Mouse (Mus musculus) liver, embryonic 14.5 days (tissue): Measurements from ENCODE around the gene Cc2d1a.

ENCODE experiments used
- CTCF ChIP-seq: IDR thresholded peaks from 2 replicates; pipeline ENCODE4 v1.5.1; 2016; ENCODE audit warnings: antibody characterized with exemption, low read depth, control low read depth
- EP300 ChIP-seq: IDR thresholded peaks from 2 replicates; pipeline ENCODE4 v1.6.1; 2016; ENCODE audit warnings: antibody characterized with exemption, low read depth

DNA sequence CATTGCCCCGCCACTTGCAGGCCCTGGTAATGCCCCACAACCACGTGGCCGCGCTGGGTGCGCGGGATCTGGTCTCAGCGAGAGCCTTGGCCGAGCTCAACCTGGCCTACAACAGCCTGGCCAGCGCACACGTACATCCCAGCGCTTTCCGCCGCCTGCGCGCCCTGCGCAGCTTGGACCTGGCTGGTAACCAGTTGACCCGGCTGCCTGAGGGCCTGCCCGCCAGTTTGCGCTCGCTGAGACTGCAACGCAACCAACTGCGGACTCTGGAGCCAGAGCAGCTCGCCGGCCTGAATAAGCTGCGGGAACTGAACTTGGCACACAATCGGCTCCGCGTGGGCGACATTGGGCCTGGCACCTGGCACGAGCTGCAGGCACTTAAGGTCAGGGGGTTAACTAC, 16.9 kb downstream of the Cc2d1a start:
- TF ChIP-seq CTCF (no peak), EP300 (no peak)
